Mouse (Mus musculus) kidney, postnatal 25 days (tissue): ENCODE results near the gene Alg2.
A peak's percentile ranks its signal among the peaks of the same experiment; 100 is the strongest.

Source experiments
- DNase-seq, 2 experiments: peaks; one replicate each; pipeline ENCODE4 v3.0.0; 2021; ENCODE audit warnings: mixed read lengths in 2 of 2

Gene Alg2

GRCm38 (mm10) chr4:47473968-47474729 lies at the start of gene Alg2, which contains the start of gene Sec61b:
Alg2 (minus strand) TSS chr4:47474333.
Sec61b (plus strand) TSS chr4:47474658.
- peak; percentile 99 for DNase-seq

GRCm38 (mm10) chr4:47521884-47522605 lies 47.9 kb upstream of the Alg2 start:
- peak in 1 of 2 experiments; percentile 7 for DNase-seq

GRCm38 (mm10) chr4:47520076-47520475 lies 45.9 kb upstream of the Alg2 start:
- no peak for DNase-seq

GRCm38 (mm10) chr4:47518551-47519181 lies 44.5 kb upstream of the Alg2 start:
- DNase-seq, result no peak

GRCm38 (mm10) chr4:47504841-47505517 lies 30.8 kb upstream of the Alg2 start:
- no peak for DNase-seq

- DNase-seq, result no peak
Measured at GRCm38 (mm10) chr4:47503045-47503444, 28.9 kb upstream of the Alg2 start.

- DNase-seq, result peak in 1 of 2 experiments; percentile 30
Measured at GRCm38 (mm10) chr4:47502546-47502971, 28.4 kb upstream of the Alg2 start.

GRCm38 (mm10) chr4:47499121-47499545 lies 25.0 kb upstream of the Alg2 start:
- DNase-seq, result no peak

- no peak for DNase-seq
Measured at GRCm38 (mm10) chr4:47497811-47498385, 23.8 kb upstream of the Alg2 start.

GRCm38 (mm10) chr4:47494686-47495085 lies 20.6 kb upstream of the Alg2 start:
- no peak for DNase-seq

GRCm38 (mm10) chr4:47494137-47494536 lies 20.0 kb upstream of the Alg2 start:
- DNase-seq, result no peak

- no peak for DNase-seq
Measured at GRCm38 (mm10) chr4:47493456-47493855, 19.3 kb upstream of the Alg2 start.

- DNase-seq, result no peak
Measured at GRCm38 (mm10) chr4:47492311-47493086, 18.4 kb upstream of the Alg2 start.

- no peak for DNase-seq
Measured at GRCm38 (mm10) chr4:47491243-47491642, 17.1 kb upstream of the Alg2 start.

- no peak for DNase-seq
Measured at GRCm38 (mm10) chr4:47480576-47480975, 6.4 kb upstream of the Alg2 start.

GRCm38 (mm10) chr4:47480095-47480494 lies 6.0 kb upstream of the Alg2 start:
- no peak for DNase-seq

GRCm38 (mm10) chr4:47477539-47477938 lies 3.4 kb upstream of the Alg2 start:
- DNase-seq, result no peak

GRCm38 (mm10) chr4:47474730-47475643 lies 854 bp upstream of the Alg2 start:
- DNase-seq, result no peak

GRCm38 (mm10) chr4:47473586-47473967 lies 556 bp downstream of the Alg2 start:
- DNase-seq, result no peak

GRCm38 (mm10) chr4:47467196-47467595 lies 6.9 kb downstream of the Alg2 start:
- no peak for DNase-seq
